Mouse (Mus musculus): Measurements from ENCODE around the gene Psrc1. TPM values are rescaled to one million over a fixed set of nuclear protein-coding genes. Genes with fewer than 3 reads are reported as not detected.

The Psrc1 gene
- under 1 TPM; 0.42 to 0.75 TPM for total RNA-seq (2023)

DNA sequence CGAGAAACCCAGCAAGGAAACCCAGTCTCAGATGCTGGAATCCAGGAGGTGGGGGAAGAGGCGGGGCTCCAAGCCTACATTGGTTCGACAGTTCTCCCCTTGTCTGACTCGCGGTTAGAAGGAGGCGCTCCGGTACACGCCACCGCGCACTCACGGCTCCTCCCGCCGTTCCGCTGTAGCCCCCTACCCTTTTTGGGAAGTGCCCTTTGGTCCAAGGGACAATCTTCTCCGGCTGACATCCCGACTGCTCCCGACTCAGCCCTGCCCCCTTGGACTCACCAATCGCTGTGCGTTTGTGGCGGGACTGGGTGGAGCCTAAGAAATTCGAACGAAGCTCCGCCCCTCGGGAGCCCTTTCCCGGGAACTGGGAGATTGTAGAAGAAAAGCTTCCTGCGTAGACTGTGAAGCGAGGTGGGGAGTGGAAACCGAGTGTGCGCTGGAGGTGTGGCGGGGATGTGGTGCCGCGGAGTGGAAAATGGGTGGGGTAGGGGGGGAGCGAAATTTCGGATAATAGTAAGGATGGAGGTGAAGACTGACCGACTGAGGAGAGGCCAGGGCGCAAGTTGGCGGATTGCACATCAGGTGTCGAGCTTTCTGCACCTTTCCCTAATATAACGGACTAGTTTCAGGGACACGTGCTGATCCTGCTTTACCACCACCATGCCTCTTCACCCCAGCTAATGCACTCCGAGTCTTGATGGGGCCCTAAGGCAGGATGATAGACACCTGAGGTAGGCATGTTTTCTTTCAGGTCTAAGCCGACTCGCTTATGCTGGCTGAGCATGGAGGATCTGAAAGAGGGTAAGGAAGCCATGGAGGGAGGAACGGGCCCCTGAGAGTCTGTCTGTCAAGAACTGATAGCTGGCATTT, at the start of gene Psrc1:
Psrc1 (plus strand) TSS at position 355 of the 870 bp plus-strand sequence.

GRCm38 (mm10) chr3:108364270-108364995, 19.2 kb upstream of the Psrc1 start, which contains the start of gene Mybphl:
Mybphl (plus strand) TSS chr3:108364911.

DNA sequence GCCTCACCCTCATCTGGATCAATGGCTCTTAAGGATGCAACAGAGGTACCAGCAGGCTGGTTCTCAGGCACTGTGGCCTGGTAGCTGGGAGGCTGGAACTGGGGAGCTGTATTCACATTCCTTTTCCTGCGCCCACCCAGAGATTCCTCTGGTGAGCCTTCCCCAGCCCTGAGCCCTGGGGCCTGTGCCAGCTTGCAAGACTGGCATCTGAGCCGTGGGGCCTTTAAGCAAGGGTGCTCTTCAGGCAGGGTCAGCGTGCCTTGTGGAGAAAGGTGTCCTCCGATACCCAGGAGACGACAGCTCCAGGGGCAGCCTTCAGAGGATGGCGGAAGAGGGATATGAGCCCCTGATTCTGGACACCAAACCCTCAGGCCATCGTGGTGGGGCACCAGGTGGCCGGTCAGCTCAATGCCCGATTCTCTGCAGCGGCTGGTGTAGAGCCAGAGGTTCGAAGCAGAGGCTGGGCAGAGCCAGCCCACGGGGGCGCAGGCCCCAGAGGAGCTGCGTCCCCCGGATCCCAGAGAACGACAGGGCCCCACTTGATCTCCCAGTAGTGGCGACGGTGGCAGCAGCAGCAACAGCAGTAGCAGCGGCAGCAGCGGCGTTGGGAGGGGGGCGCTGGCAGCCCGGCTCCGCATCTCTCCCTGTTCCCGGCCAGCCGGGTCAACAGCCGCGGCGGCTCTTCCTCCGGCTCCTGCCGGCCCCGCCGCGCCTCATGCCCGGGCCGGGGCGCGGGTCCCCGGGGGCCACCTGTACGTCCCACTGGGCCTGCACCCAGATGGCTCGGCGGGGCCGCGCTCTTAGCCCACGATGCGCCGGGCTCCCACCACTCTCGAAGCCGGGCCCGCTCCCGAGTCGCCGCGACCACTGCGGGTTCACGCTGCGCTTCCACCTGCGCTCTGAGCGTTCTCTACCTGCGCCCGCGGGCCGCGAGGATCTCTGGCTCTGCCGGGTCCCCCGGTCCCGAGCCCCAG, 31.5 kb downstream of the Psrc1 start, which contains the start of gene Celsr2:
Celsr2 (minus strand) TSS at position 696 of the 974 bp plus-strand sequence.

Other genes starting within 250 kb of the Psrc1 start
- gene Gnai3, start 237.7 kb upstream of the Psrc1 start, total RNA-seq (2023), result 10 to 100 TPM; 66.3 to 72.4 TPM
- not detected for gene Gpr61, start 229.0 kb upstream of the Psrc1 start, total RNA-seq (2023)
- gene Amigo1, start 197.5 kb upstream of the Psrc1 start, total RNA-seq (2023), result 1 to 10 TPM; 2.5 to 2.9 TPM
- gene Cyb561d1, start 182.6 kb upstream of the Psrc1 start, total RNA-seq (2023), result 10 to 100 TPM; 34.4 to 35.4 TPM
- 10 to 100 TPM; 31.8 to 35.8 TPM for gene Atxn7l2, start 172.9 kb upstream of the Psrc1 start, total RNA-seq (2023)
- not detected for gene Sypl2, start 157.2 kb upstream of the Psrc1 start, total RNA-seq (2023)
- 10 to 100 TPM; 41.3 to 43.4 TPM for gene Psma5, start 126.9 kb upstream of the Psrc1 start, total RNA-seq (2023)
- gene Sort1, start 99.8 kb upstream of the Psrc1 start, total RNA-seq (2023), result under 1 TPM; 0.15 to 0.61 TPM
- not detected for gene Mybphl, start 18.9 kb upstream of the Psrc1 start, total RNA-seq (2023)
- 1 to 10 TPM; 4.6 to 4.9 TPM for gene Celsr2, start 31.7 kb downstream of the Psrc1 start, total RNA-seq (2023)
- gene Sars, start 61.4 kb downstream of the Psrc1 start, total RNA-seq (2023), result 100 to 1,000 TPM; 136 to 138 TPM
- not detected for gene 1700013F07Rik, start 150.3 kb downstream of the Psrc1 start, total RNA-seq (2023)
- gene 5330417C22Rik, start 152.7 kb downstream of the Psrc1 start, total RNA-seq (2023), result under 1 TPM in 1 of 2 experiments, not detected in 1; 0.20 TPM
- gene Tmem167b, start 178.6 kb downstream of the Psrc1 start, total RNA-seq (2023), result 10 to 100 TPM; 37.0 to 39.0 TPM
- gene Taf13, start 187.9 kb downstream of the Psrc1 start, total RNA-seq (2023), result 10 to 100 TPM; 24.9 to 30.1 TPM
- 10 to 100 TPM; 19.8 to 29.3 TPM for gene Wdr47, start 207.4 kb downstream of the Psrc1 start, total RNA-seq (2023)

All from B cell, adult 67 days (primary cell).